Mouse (Mus musculus): ENCODE data around the gene Maneal.

Maneal gene

GRCm38 (mm10) chr4:124861283-124862188 is at the start of gene Maneal:
Gene Maneal, minus strand, starts transcription at chr4:124862171.
- DNase-seq (ENCODE audit: low spot score), result no peak

GRCm38 (mm10) chr4:124905971-124906822 is 44.2 kb upstream of the Maneal start:
- no peak for DNase-seq (ENCODE audit: low spot score)

- no peak for DNase-seq (ENCODE audit: low spot score)
Measured at GRCm38 (mm10) chr4:124905417-124905816, 43.4 kb upstream of the Maneal start.

GRCm38 (mm10) chr4:124899906-124900305 is 37.9 kb upstream of the Maneal start:
- DNase-seq (ENCODE audit: low spot score), result no peak

GRCm38 (mm10) chr4:124898428-124898827 is 36.5 kb upstream of the Maneal start:
- DNase-seq (ENCODE audit: low spot score), result no peak

- no peak for DNase-seq (ENCODE audit: low spot score)
Measured at GRCm38 (mm10) chr4:124894508-124895428, 32.8 kb upstream of the Maneal start.

GRCm38 (mm10) chr4:124893769-124894168 is 31.8 kb upstream of the Maneal start:
- no peak for DNase-seq (ENCODE audit: low spot score)

- DNase-seq (ENCODE audit: low spot score), result no peak
Measured at GRCm38 (mm10) chr4:124890831-124891230, 28.9 kb upstream of the Maneal start.

GRCm38 (mm10) chr4:124889935-124890334 is 28.0 kb upstream of the Maneal start:
- DNase-seq (ENCODE audit: low spot score), result no peak

GRCm38 (mm10) chr4:124888702-124889101 is 26.7 kb upstream of the Maneal start:
- DNase-seq (ENCODE audit: low spot score), result no peak

- DNase-seq (ENCODE audit: low spot score), result no peak
Measured at GRCm38 (mm10) chr4:124882151-124882729, 20.3 kb upstream of the Maneal start.

- no peak for DNase-seq (ENCODE audit: low spot score)
Measured at GRCm38 (mm10) chr4:124881341-124881908, 19.5 kb upstream of the Maneal start.

GRCm38 (mm10) chr4:124880599-124880998 is 18.6 kb upstream of the Maneal start, which contains the start of gene Epha10:
Gene Epha10, plus strand, starts transcription at chr4:124880899.
- DNase-seq (ENCODE audit: low spot score), result no peak

GRCm38 (mm10) chr4:124872719-124873118 is 10.7 kb upstream of the Maneal start:
- DNase-seq (ENCODE audit: low spot score), result no peak

GRCm38 (mm10) chr4:124860446-124860845 is 1.5 kb downstream of the Maneal start:
- DNase-seq (ENCODE audit: low spot score), result peak; percentile 50

GRCm38 (mm10) chr4:124858370-124858769 is 3.6 kb downstream of the Maneal start:
- DNase-seq (ENCODE audit: low spot score), result peak; percentile 71

- no peak for DNase-seq (ENCODE audit: low spot score)
Measured at GRCm38 (mm10) chr4:124856294-124856693, 5.7 kb downstream of the Maneal start.

GRCm38 (mm10) chr4:124850933-124851658 is 10.9 kb downstream of the Maneal start, which contains the start of gene 1110065P20Rik:
Gene 1110065P20Rik, minus strand, starts transcription at chr4:124851196.
- DNase-seq (ENCODE audit: low spot score), result peak; percentile 77

- peak; percentile 89 for DNase-seq (ENCODE audit: low spot score)
Measured at GRCm38 (mm10) chr4:124850261-124850913, 11.6 kb downstream of the Maneal start, which contains the start of gene Yrdc. Gene Yrdc, plus strand, starts transcription at chr4:124850679.

Data from ovary, adult 18-20 months (tissue).